Mouse (Mus musculus): ENCODE measurements around the gene Bpi. TPM values are rescaled to one million over a fixed set of nuclear protein-coding genes. Genes with fewer than 3 reads are reported as not detected.

The Bpi gene
- total RNA-seq, 2 experiments from 2014 or later: not detected

Small RNA genes lying within 50 kb of the gene (microRNA-seq; reads per million reads assigned to microRNA genes)
- 0.25 to 0.34 reads per million in 2 experiments for gene Mir7685

Other genes starting within 250 kb of the Bpi start
- 10 to 100 TPM; 20.3 to 21.0 TPM for gene Tti1, start 229.7 kb upstream of the Bpi start, total RNA-seq (2021)
- 10 to 100 TPM; 38.5 to 45.4 TPM for gene Rprd1b, start 229.6 kb upstream of the Bpi start, total RNA-seq (2021)
- 1 to 10 TPM; 7.4 to 9.8 TPM for gene Tgm2, start 111.7 kb upstream of the Bpi start, total RNA-seq (2021)
- gene D630003M21Rik, start 28.9 kb upstream of the Bpi start, total RNA-seq (2021): 1 to 10 TPM; 2.9 to 4.0 TPM
- 1 to 10 TPM; 1.6 to 2.7 TPM for gene Lbp, start 48.4 kb downstream of the Bpi start, total RNA-seq (2021)
- 100 to 1,000 TPM; 540 to 648 TPM for gene Snhg11, start 117.5 kb downstream of the Bpi start, total RNA-seq (2021)
- 100 to 1,000 TPM; 103 to 106 TPM for gene Ralgapb, start 151.8 kb downstream of the Bpi start, total RNA-seq (2021)
- gene Adig, start 244.5 kb downstream of the Bpi start, total RNA-seq (2021): not detected

All from left cerebral cortex, postnatal 25 days (tissue).